Mouse (Mus musculus) midbrain, embryonic 10.5 days (tissue): ENCODE measurements at regions not wholly inside any gene's neighbourhood (a gene's known extent, or its start where the extent isn't known, plus 50 kb on each side); places are given as distances from the start of the nearest gene placed in this dataset.

Experiments used
- DNase-seq: peaks from one replicate; pipeline ENCODE4 v3.0.0-alpha.2; 2017; ENCODE audit warnings: low spot score
- H3K27ac ChIP-seq: fragments of 300-500 bp; sonication (generic); replicated peaks from 2 replicates; pipeline ENCODE4 v1.5.1; 2016; ENCODE audit warnings: mild to moderate bottlenecking
- H3K27me3 ChIP-seq: fragments of 300-500 bp; sonication (generic); 2 replicates; pipeline ENCODE4 v1.6.1; 2016; ENCODE audit warnings: low read depth, mild to moderate bottlenecking; ENCODE audit not compliant: poor library complexity, severe bottlenecking
- H3K36me3 ChIP-seq: fragments of 300-500 bp; sonication (generic); 2 replicates; pipeline ENCODE4 v1.6.1; 2016; ENCODE audit warnings: mild to moderate bottlenecking, moderate library complexity
- H3K4me1 ChIP-seq: fragments of 300-500 bp; sonication (generic); 2 replicates; pipeline ENCODE4 v1.6.1; 2016
- H3K4me3 ChIP-seq: fragments of 300-500 bp; sonication (generic); 2 replicates; pipeline ENCODE4 v1.5.1; 2016; ENCODE audit warnings: mild to moderate bottlenecking, moderate library complexity
- H3K9me3 ChIP-seq: fragments of 300-500 bp; sonication (generic); replicated peaks from 2 replicates; pipeline ENCODE4 v1.6.1; 2016; ENCODE audit warnings: mild to moderate bottlenecking
- WGBS: fragments of 180-500 bp; shearing (Covaris S2); methylation state at CpG from one replicate; pipeline ENCODE4 v1.1.7; 2016; 5-methylcytosine and 5-hydroxymethylcytosine counted together

DNA sequence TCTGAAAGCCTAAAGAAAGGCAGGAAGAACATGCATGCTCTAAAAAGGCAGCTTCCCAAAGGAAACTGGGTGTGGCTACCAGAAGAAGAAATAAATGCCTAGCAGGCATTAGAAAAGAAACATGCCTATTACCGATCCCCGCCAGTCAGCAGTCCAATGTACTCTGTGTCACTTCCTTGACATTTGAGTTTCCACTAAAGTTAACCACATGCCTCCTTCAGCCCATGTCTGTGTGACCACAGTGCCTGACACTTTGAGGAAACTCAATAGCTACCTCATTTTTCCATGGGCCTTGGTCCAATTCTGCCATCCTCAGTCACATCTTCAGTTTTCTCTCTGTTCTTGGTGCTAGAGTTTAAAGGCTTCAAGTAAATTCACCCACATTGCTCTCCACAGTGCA is 233.7 kb upstream of the Isx start:
- no peaks in the 10 kb centered on the region for H3K27me3 ChIP-seq
- no peak overlapping the region for H3K27ac ChIP-seq
- H3K4me1 ChIP-seq = no peaks in the 10 kb centered on the region
- no peak overlapping the region for H3K4me3 ChIP-seq
- 91% methylated on average over 2 of the region's 2 CpGs for WGBS
- H3K9me3 ChIP-seq = no peaks in the 10 kb centered on the region
- no peaks in the 10 kb centered on the region for H3K36me3 ChIP-seq
- DNase-seq = no peak

DNA sequence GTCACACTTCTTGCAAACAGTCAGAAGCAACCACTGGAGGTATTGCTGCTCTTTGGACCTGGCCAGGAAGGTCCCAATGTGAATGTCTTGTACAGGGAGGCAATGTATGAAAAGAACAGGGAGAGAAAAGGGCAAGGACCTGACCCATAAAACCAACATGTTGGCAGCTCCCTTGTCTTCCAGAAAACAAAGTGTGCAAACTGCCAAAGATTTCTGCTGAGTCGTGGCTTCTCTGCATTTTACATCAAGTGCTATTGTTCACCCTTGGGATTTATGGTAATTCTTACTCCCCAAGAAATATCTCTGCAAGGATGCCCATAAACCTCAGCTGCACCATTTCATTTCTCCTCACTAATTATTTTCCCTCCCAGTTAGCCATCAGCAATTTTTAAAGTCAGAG is 232.3 kb upstream of the Isx start:
- no peak for DNase-seq
- 60% methylated on average over 1 of the region's 1 CpGs for WGBS

DNA sequence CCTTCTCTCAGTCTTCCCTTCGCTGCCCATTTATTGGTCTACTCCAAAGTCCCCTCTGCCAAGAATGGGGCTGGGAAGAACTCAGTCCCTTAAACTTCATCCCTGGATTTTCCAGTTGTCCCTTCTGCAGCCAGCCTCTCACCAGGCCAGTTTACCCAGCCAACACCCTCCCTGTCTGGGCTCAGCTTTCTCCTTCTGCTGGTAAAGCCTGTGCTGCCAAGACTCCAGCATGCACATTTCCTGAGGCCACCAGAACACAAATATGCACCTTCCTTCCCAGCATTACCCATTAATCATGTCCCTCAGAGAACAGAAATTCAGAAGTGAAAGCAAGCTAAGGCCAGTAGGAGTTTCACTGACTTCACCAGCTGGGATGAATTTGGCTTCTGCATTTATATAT is 213.0 kb upstream of the Isx start:
- Histone ChIP-seq H3K4me1 (no peaks in the 10 kb centered on the region), H3K27me3 (no peaks in the 10 kb centered on the region), H3K36me3 (no peaks in the 10 kb centered on the region), H3K4me3 (no peak overlapping the region), H3K27ac (no peak overlapping the region), H3K9me3 (no peaks in the 10 kb centered on the region)
- WGBS = 92% methylated on average over 1 of the region's 1 CpGs
- no peak for DNase-seq

More for the DNA sequence above, 232.3 kb upstream of the Isx start:
- H3K27ac ChIP-seq = no peak overlapping the region
- H3K4me1 ChIP-seq = no peaks in the 10 kb centered on the region
- H3K27me3 ChIP-seq = no peaks in the 10 kb centered on the region
- no peaks in the 10 kb centered on the region for H3K36me3 ChIP-seq
- H3K4me3 ChIP-seq = no peak overlapping the region
- no peaks in the 10 kb centered on the region for H3K9me3 ChIP-seq

DNA sequence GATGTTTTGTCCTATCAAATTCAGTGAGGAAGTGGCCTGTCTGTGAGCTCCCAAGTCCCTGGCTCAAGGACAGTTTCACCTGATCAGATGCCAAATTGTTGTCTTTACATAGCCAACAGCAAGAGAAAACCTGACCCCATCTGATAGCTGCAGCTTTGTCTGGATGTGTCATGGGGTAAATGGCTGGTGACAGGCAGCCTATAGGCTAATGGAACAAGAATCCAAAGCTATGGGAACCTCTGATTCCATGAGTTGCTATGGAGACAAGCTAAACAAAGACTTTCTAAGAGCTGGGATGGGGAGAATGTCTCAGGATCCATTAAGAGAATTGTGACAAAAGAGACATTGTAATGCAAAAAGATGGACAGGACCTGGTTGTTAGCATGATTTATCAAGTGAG is 184.6 kb upstream of the Isx start:
- Histone ChIP-seq H3K27ac (no peak overlapping the region), H3K27me3 (no peaks in the 10 kb centered on the region), H3K9me3 (no peaks in the 10 kb centered on the region), H3K4me3 (no peak overlapping the region), H3K4me1 (peaks cover 9% of the 10 kb centered on the region), H3K36me3 (no peaks in the 10 kb centered on the region)
- DNase-seq = no peak

DNA sequence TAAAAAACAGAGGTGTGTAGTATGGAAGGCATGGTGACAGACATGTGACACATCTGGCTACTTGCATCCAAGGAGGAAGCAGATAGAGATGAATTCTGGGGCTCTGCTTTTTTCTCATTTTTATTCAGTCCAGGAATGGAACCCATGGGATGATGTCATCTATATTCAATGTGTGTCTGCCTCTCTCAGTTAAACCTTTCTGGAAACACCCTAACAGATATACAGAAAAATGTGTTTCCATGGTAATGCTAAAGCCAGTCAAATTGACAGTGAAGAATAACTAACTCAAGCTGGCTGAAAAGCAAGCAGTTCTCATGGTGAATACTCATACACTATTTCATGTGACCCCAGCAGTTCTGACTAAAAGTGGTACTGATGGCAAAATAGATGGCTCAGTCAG is 177.0 kb upstream of the Isx start:
- H3K4me1 ChIP-seq = no peaks in the 10 kb centered on the region
- DNase-seq = no peak
- H3K4me3 ChIP-seq = no peak overlapping the region
- no peaks in the 10 kb centered on the region for H3K9me3 ChIP-seq
- H3K27me3 ChIP-seq = no peaks in the 10 kb centered on the region
- H3K36me3 ChIP-seq = no peaks in the 10 kb centered on the region
- no peak overlapping the region for H3K27ac ChIP-seq

DNA sequence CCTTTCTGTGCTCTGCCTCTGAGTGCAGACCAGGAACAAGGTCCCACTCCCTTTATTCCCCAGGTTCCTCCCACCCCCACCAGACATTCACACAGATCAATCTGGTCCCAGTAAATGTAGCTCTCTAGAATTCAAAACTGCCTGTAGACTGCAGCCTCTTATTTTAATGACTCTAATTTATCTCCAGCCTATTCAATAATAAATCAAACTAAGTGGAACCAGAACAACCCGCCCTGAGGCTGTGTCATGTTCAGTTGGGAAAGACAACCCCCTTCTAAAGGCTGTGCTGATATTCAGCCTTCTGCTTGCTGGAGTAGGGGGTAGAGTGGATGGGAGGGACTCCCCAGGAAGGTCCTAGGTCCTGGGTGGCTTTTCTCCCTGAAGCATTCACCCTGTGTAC is 175.7 kb upstream of the Isx start:
- WGBS = 92% methylated on average over 1 of the region's 1 CpGs
- Histone ChIP-seq H3K4me3 (no peak overlapping the region), H3K4me1 (no peaks in the 10 kb centered on the region), H3K9me3 (no peaks in the 10 kb centered on the region), H3K36me3 (no peaks in the 10 kb centered on the region), H3K27ac (no peak overlapping the region), H3K27me3 (no peaks in the 10 kb centered on the region)
- no peak for DNase-seq

DNA sequence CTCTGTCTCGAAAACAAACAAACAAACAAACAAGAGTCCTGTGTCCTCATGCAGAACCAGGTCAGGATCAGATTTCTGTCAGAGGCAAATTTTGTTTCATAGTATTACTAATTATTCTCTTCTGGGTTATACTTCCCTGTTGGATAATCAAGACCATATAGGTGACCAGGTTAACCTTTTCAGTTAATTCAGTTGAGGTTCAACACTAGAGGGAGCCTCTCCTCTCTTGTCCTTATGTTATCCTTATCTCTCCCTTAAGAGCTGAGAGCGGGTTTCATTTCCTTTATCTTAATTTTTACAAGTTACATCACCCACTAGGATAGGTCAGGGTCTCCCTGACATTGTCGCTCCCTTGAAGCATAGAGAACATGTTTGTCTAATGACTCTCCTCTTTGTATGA is 160.4 kb upstream of the Isx start:
- no peaks in the 10 kb centered on the region for H3K9me3 ChIP-seq
- H3K4me1 ChIP-seq = no peaks in the 10 kb centered on the region
- no peaks in the 10 kb centered on the region for H3K27me3 ChIP-seq
- DNase-seq = no peak
- WGBS = 75% methylated on average over 3 of the region's 3 CpGs
- H3K4me3 ChIP-seq = no peak overlapping the region
- H3K27ac ChIP-seq = no peak overlapping the region
- H3K36me3 ChIP-seq = no peaks in the 10 kb centered on the region

DNA sequence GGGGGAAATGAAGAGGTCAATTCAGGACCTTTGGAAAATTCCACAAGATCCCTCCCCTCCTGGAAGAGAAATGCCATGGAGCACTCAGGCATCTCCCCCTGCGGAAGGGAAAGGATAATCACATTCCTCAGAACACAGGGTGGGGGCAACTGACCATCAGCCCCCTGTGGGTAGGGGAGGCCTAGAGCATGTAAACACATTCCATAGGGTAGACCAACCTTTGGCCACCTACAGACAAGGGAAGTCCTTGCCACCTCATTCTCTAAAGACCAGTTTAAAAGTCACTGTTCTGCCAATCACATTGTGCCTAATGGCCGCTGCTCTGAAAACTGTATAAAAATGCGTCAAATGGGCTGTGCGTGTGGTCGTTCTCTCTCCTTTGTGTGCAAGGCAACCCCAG is 156.9 kb upstream of the Isx start:
- no peak overlapping the region for H3K27ac ChIP-seq
- DNase-seq = peak; percentile 15
- no peak overlapping the region for H3K4me3 ChIP-seq
- no peaks in the 10 kb centered on the region for H3K9me3 ChIP-seq
- no peaks in the 10 kb centered on the region for H3K27me3 ChIP-seq
- H3K36me3 ChIP-seq = no peaks in the 10 kb centered on the region
- WGBS = 70% methylated on average over 5 of the region's 5 CpGs
- H3K4me1 ChIP-seq = no peaks in the 10 kb centered on the region

DNA sequence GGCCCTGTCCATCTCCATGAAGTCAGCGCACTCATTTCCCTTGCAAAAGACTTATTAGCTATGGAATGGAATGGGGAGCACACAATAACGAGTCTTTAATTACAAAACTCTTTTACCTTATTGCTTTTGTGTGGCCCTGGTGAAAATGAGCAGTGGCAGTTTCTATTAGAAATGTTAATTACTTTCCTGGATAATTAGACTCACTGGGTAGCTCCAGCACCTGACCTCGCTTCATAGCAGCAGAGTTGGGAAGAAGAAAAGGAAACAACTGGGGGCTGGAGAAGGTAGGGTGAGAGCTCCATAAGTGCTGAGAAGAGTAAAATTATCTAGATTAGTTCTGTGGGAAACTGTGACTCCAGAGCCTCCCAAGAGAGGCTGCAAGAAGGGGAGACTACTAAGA is 108.2 kb upstream of the Isx start:
- H3K4me1 ChIP-seq = no peaks in the 10 kb centered on the region
- no peaks in the 10 kb centered on the region for H3K9me3 ChIP-seq
- DNase-seq = no peak
- 79% methylated on average over 3 of the region's 3 CpGs for WGBS
- no peak overlapping the region for H3K4me3 ChIP-seq
- no peaks in the 10 kb centered on the region for H3K27me3 ChIP-seq
- H3K27ac ChIP-seq = no peak overlapping the region
- H3K36me3 ChIP-seq = no peaks in the 10 kb centered on the region

DNA sequence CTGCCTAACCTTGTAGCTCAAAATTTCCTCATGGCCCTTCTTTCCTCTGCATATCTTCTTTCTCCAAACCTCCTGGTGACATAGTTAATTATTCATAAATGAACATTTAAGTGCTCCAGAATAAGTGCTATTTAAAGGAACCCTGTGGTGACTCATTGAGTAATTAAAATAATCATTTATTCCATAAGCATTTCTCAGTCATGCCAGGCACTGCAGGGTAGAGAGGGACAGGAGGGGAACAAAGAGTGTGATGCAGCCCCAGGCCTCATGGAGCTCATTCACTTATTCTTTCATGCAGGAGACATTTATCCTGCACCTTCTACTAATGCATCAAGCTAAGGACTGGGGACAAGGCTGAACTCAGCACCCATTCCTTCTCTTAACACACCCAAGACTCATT is 97.4 kb upstream of the Isx start:
- no peaks in the 10 kb centered on the region for H3K9me3 ChIP-seq
- H3K36me3 ChIP-seq = no peaks in the 10 kb centered on the region
- no peaks in the 10 kb centered on the region for H3K4me1 ChIP-seq
- no peak overlapping the region for H3K4me3 ChIP-seq
- no peaks in the 10 kb centered on the region for H3K27me3 ChIP-seq
- no peak for DNase-seq
- no peak overlapping the region for H3K27ac ChIP-seq

DNA sequence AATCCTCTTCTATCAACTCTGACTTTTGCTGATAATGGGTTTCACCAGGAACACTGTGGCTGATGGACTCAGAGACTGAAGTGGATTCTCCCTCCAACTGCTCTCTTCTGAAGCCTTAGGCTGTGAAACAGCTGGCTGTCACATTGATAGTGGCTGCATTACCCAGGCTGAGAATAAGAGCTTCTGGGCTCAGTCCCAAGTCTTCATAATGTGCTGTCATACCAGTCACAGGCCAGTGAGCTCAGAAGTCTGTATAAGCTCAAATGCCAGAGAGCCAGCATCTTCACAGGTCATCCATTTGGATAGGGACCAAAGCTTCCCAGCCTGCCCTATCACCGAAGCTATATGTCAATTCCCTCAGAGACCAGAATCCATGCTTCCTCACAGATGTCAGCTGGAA is 91.9 kb upstream of the Isx start:
- Histone ChIP-seq H3K9me3 (peaks cover 22% of the 10 kb centered on the region), H3K4me3 (no peak overlapping the region), H3K27me3 (no peaks in the 10 kb centered on the region), H3K36me3 (no peaks in the 10 kb centered on the region), H3K4me1 (no peaks in the 10 kb centered on the region), H3K27ac (no peak overlapping the region)
- no peak for DNase-seq
- WGBS = 96% methylated on average over 1 of the region's 1 CpGs

DNA sequence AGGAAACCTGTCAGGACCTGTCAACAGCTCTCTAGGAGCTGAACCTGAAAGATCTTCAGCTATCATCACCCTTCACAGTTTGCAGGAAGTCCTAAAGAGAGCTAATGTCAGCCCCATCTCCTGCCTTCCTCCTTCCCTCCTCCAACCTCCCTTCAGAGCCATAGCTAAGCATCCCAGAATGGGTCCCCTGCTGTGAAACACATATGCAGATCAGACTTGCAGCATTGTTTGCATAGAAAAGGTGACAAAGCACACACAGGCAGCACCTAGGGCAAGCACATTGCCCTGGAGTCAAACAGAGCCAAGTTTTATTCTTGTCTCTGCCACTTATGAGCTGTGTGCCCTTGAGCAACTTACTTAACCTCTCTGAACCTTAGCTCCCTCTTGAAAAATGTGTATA is 64.3 kb upstream of the Isx start:
- Histone ChIP-seq H3K9me3 (no peaks in the 10 kb centered on the region), H3K4me1 (0 out of 2 replicates have a peak, but pooled peaks cover 3% of the 10 kb centered on the region), H3K27me3 (no peaks in the 10 kb centered on the region), H3K4me3 (no peak overlapping the region), H3K27ac (no peak overlapping the region), H3K36me3 (no peaks in the 10 kb centered on the region)
- no peak for DNase-seq

DNA sequence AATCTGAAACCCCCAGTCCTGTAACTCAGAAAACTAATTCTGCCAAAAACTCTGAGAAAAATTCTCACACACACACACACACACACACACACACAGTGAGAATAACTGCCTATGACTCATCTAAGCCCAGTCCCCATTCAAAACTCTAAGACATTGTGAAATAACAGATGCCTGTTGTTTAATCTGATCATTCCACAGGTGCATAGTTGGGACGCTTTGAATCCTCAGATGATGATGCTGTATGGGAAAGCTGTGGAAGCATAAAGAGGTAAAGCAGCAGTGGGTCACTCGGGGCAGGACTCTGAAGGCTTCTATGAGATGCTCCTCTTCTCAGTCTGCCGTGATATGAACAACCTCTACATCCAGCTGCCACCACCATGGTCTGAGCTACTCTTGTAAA is 62.9 kb upstream of the Isx start:
- H3K9me3 ChIP-seq = no peaks in the 10 kb centered on the region
- H3K27me3 ChIP-seq = no peaks in the 10 kb centered on the region
- no peak overlapping the region for H3K27ac ChIP-seq
- no peak overlapping the region for H3K4me3 ChIP-seq
- 0 out of 2 replicates have a peak, but pooled peaks cover 3% of the 10 kb centered on the region for H3K4me1 ChIP-seq
- no peak for DNase-seq
- H3K36me3 ChIP-seq = no peaks in the 10 kb centered on the region
- WGBS = 83% methylated on average over 3 of the region's 3 CpGs

DNA sequence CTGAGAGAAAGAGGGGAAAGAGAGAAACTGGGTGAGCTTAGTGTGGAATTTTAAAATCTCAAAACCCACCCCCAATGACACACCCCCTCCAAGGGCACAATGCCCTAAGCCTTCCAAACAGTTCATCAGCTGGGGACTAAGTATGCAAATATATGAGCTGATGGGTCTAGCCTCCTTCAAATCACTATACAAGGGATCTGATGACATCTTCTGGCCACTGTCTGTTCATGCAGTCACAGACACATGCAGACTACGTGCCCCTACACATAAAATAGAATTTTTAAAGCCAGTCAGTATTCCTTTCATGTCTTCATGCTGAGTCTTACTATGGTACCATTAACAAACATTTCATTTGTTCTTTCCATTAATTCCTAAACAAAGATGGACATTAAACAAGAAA is 54.5 kb upstream of the Isx start:
- Histone ChIP-seq H3K27me3 (no peaks in the 10 kb centered on the region), H3K4me1 (peaks cover 7% of the 10 kb centered on the region), H3K4me3 (no peak overlapping the region), H3K9me3 (no peaks in the 10 kb centered on the region), H3K36me3 (no peaks in the 10 kb centered on the region), H3K27ac (no peak overlapping the region)
- 68% methylated on average over 1 of the region's 1 CpGs for WGBS
- DNase-seq = no peak
